Mouse (Mus musculus) thymus, postnatal 14 days (tissue): Measurements from ENCODE around the gene Col13a1.

Source experiments
- DNase-seq: peaks from one replicate; pipeline ENCODE4 v3.0.0; 2021

Col13a1 gene

GRCm38 (mm10) chr10:61894564-61894963 lies 84.3 kb downstream of the Col13a1 start:
- DNase-seq, result no peak

- DNase-seq, result no peak
These were observed 87.8 kb downstream of the Col13a1 start for GRCm38 (mm10) chr10:61891138-61891537.

- no peak for DNase-seq
These were observed 88.6 kb downstream of the Col13a1 start for GRCm38 (mm10) chr10:61890294-61890693.

GRCm38 (mm10) chr10:61879427-61879826 lies 99.5 kb downstream of the Col13a1 start:
- DNase-seq, result no peak

- DNase-seq, result peak; percentile 68
These were observed 101.1 kb downstream of the Col13a1 start for GRCm38 (mm10) chr10:61877787-61878186.

- no peak for DNase-seq
These were observed 109.1 kb downstream of the Col13a1 start for GRCm38 (mm10) chr10:61869796-61870195.

GRCm38 (mm10) chr10:61866045-61866580 lies 112.8 kb downstream of the Col13a1 start:
- DNase-seq, result no peak

GRCm38 (mm10) chr10:61859451-61859850 lies 119.5 kb downstream of the Col13a1 start:
- DNase-seq, result no peak

- no peak for DNase-seq
These were observed 123.7 kb downstream of the Col13a1 start for GRCm38 (mm10) chr10:61855139-61855675.

GRCm38 (mm10) chr10:61852824-61853223 lies 126.1 kb downstream of the Col13a1 start:
- DNase-seq, result no peak

GRCm38 (mm10) chr10:61848553-61848952 lies 130.4 kb downstream of the Col13a1 start:
- DNase-seq, result no peak

GRCm38 (mm10) chr10:61845476-61845875 lies 133.4 kb downstream of the Col13a1 start:
- no peak for DNase-seq

- no peak for DNase-seq
These were observed 134.4 kb downstream of the Col13a1 start for GRCm38 (mm10) chr10:61844475-61844874.

- no peak for DNase-seq
These were observed 136.6 kb downstream of the Col13a1 start for GRCm38 (mm10) chr10:61842261-61842660.

- no peak for DNase-seq
These were observed 139.6 kb downstream of the Col13a1 start for GRCm38 (mm10) chr10:61839326-61839725.

- DNase-seq, result peak; percentile 51
These were observed 140.1 kb downstream of the Col13a1 start for GRCm38 (mm10) chr10:61838769-61839168.

GRCm38 (mm10) chr10:61837286-61837685 lies 141.6 kb downstream of the Col13a1 start:
- no peak for DNase-seq

GRCm38 (mm10) chr10:61834288-61834687 lies 144.6 kb downstream of the Col13a1 start:
- no peak for DNase-seq

- DNase-seq, result no peak
These were observed 146.2 kb downstream of the Col13a1 start for GRCm38 (mm10) chr10:61832713-61833112.

GRCm38 (mm10) chr10:61831741-61832140 lies 147.2 kb downstream of the Col13a1 start:
- no peak for DNase-seq

- no peak for DNase-seq
These were observed 147.7 kb downstream of the Col13a1 start for GRCm38 (mm10) chr10:61831251-61831650.

- DNase-seq, result no peak
These were observed 148.1 kb downstream of the Col13a1 start for GRCm38 (mm10) chr10:61830817-61831216.

- DNase-seq, result no peak
These were observed 149.9 kb downstream of the Col13a1 start for GRCm38 (mm10) chr10:61829046-61829445.

- DNase-seq, result no peak
These were observed 150.7 kb downstream of the Col13a1 start for GRCm38 (mm10) chr10:61827950-61828936.
